Mouse (Mus musculus): Measurements from ENCODE around the gene Olfr462. TPM values are rescaled to one million over a fixed set of nuclear protein-coding genes. Genes with fewer than 3 reads are reported as not detected.

Olfr462 gene
- polyA plus RNA-seq, 1 experiment from 2014 or later: not detected

DNA sequence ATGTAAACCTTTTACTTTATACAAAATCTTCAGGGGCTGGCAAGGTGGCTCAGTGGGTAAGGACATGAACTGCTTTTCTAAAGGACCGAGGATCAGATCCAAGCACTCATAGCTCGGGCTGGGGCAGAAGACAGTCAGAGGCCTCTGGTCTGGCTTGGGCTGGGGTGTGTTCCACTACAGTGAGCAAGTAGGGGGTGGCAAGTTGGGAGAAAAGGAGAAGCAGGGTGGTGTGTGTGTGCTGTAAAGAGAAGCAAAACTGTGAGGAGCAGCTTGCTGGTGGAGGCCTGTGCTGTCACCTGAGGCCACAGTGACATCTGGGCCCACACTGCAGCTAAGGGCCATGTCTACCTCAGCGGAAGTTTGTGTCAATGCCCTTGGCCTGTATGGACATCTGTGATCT, 50.6 kb downstream of the Olfr462 start:
- 87% methylated on average over 3 of the region's 3 CpGs for WGBS
- Histone ChIP-seq H3K9me3 (replicated peaks) (no peaks in the 10 kb centered on the region), H3K27ac (no peak overlapping the region), H3K9ac (no peak overlapping the region), H3K27me3 (no peaks in the 10 kb centered on the region), H3K36me3 (no peaks in the 10 kb centered on the region), H3K4me1 (no peaks in the 10 kb centered on the region), H3K4me3 (replicated peaks) (no peak overlapping the region), H3K4me2 (no peak overlapping the region)
- ATAC-seq (replicated peaks; ENCODE audit: low FRiP score): no peak

- H3K9me3 ChIP-seq (replicated peaks): no peaks in the 10 kb centered on the region
- H3K9ac ChIP-seq: no peak overlapping the region
- H3K36me3 ChIP-seq: no peaks in the 10 kb centered on the region
- H3K4me2 ChIP-seq: no peak overlapping the region
- H3K27me3 ChIP-seq: no peaks in the 10 kb centered on the region
- H3K4me1 ChIP-seq: no peaks in the 10 kb centered on the region
- no peak overlapping the region for H3K27ac ChIP-seq
- 76% methylated on average over 8 of the region's 8 CpGs for WGBS
- no peak overlapping the region for H3K4me3 ChIP-seq (replicated peaks)
- no peak for ATAC-seq (replicated peaks; ENCODE audit: low FRiP score)
Observed at GRCm38 (mm10) chr11:87840676-87841075, 51.4 kb downstream of the Olfr462 start.

Other genes starting within 250 kb of the Olfr462 start
- 6.7 and 6.8 TPM in 2 replicates for gene Rnf43, start 229.5 kb downstream of the Olfr462 start, polyA plus RNA-seq (2015; fragmentation: Nextera tagmentation; extraction: Ambion mirVana)
- 164 and 168 TPM in 2 replicates for gene Supt4a, start 154.7 kb downstream of the Olfr462 start, polyA plus RNA-seq (2015; fragmentation: Nextera tagmentation; extraction: Ambion mirVana)
- gene Tspoap1, start 131.7 kb downstream of the Olfr462 start, polyA plus RNA-seq (2015; fragmentation: Nextera tagmentation; extraction: Ambion mirVana): 4.4 and 5.1 TPM in 2 replicates
- 4.2 and 5.7 TPM in 2 replicates for gene Mpo, start 98.7 kb downstream of the Olfr462 start, polyA plus RNA-seq (2015; fragmentation: Nextera tagmentation; extraction: Ambion mirVana)
- 0.44 TPM in 1 of 2 replicates, not detected in the other for gene Lpo, start 64.0 kb downstream of the Olfr462 start, polyA plus RNA-seq (2015; fragmentation: Nextera tagmentation; extraction: Ambion mirVana)
- 16.9 and 18.7 TPM in 2 replicates for gene Mks1, start 39.1 kb downstream of the Olfr462 start, polyA plus RNA-seq (2015; fragmentation: Nextera tagmentation; extraction: Ambion mirVana)
- 0.47 and 0.53 TPM in 2 replicates for gene Epx, start 16.7 kb downstream of the Olfr462 start, polyA plus RNA-seq (2015; fragmentation: Nextera tagmentation; extraction: Ambion mirVana)
- gene Olfr463, start 5.1 kb upstream of the Olfr462 start, polyA plus RNA-seq (2015; fragmentation: Nextera tagmentation; extraction: Ambion mirVana): not detected in 2 replicates
- not detected in 2 replicates for gene Olfr464, start 28.7 kb upstream of the Olfr462 start, polyA plus RNA-seq (2015; fragmentation: Nextera tagmentation; extraction: Ambion mirVana)
- 22.9 and 25.0 TPM in 2 replicates for gene Dynll2, start 95.3 kb upstream of the Olfr462 start, polyA plus RNA-seq (2015; fragmentation: Nextera tagmentation; extraction: Ambion mirVana)
- 320 and 328 TPM in 2 replicates for gene Srsf1, start 155.1 kb upstream of the Olfr462 start, polyA plus RNA-seq (2015; fragmentation: Nextera tagmentation; extraction: Ambion mirVana)
- 42.5 and 42.8 TPM in 2 replicates for gene Vezf1, start 176.0 kb upstream of the Olfr462 start, polyA plus RNA-seq (2015; fragmentation: Nextera tagmentation; extraction: Ambion mirVana)
- gene Cuedc1, start 205.8 kb upstream of the Olfr462 start, polyA plus RNA-seq (2015; fragmentation: Nextera tagmentation; extraction: Ambion mirVana): 18.8 and 23.4 TPM in 2 replicates

Measured in kidney, embryonic 15.5 days (tissue).